ENCODE assay signal across 9 mouse cellular contexts in genomic region chr16:77643036-77643870, GRCm38 (mm10). TPM values are rescaled to one million over a fixed set of nuclear protein-coding genes. Genes with fewer than 3 reads are reported as not detected.
DNase-seq lines count a peak whose midpoint lies in the region; ATAC-seq and TF ChIP-seq lines count a peak whose summit lies in the region.
"Had no signal": no experiment of that assay in that cellular context is flagged by ENCODE, and none has a peak within 500 bp of the region (broad histone marks: within the 10 kb centered on the region; RNA-seq: fewer than 3 reads in every experiment).

No protein-coding gene starts in this region.

- no peak for TF ChIP-seq CTCF in embryonic fibroblast, embryonic 13.5 days (IDR thresholded peaks at IDR 0.05; ENCODE audit: borderline replicate concordance, insufficient read depth, low read length)
- no peak for TF ChIP-seq CTCF in lung, postnatal 0 days (IDR thresholded peaks at IDR 0.05)

- TF ChIP-seq POLR2A in embryonic fibroblast, embryonic 13.5 days (IDR thresholded peaks at IDR 0.05; ENCODE audit: low read depth, low read length), result no peak

- H3K27ac ChIP-seq in embryonic fibroblast, embryonic 13.5 days (ENCODE audit: insufficient read depth, low read length), result peak overlapping the region; percentile 96
- peak overlapping the region; percentile 54; the same call in 1 of the 2 replicates for H3K27ac ChIP-seq in lung, postnatal 0 days (ENCODE audit: low read length)

- DNase-seq in kidney, adult 18-20 months, result peak; percentile 16
- DNase-seq in kidney, adult 9 months, result no peak
- DNase-seq in heart, postnatal 10 days, result peak; percentile 32 to 39
- DNase-seq in layer of hippocampus, adult 9-10 months (ENCODE audit: low spot score), result peak; percentile 62
- peak; percentile 80 for DNase-seq in lung, postnatal 0 days (ENCODE audit: low spot score)
- DNase-seq in right cerebral cortex, postnatal 4 days, result peak; percentile 63
- DNase-seq in gastrocnemius, postnatal 36 days, result no peak

- H3K4me3 ChIP-seq in embryonic fibroblast, embryonic 13.5 days (ENCODE audit: insufficient read depth, low read length), result peak overlapping the region; percentile 40
- peak overlapping the region; percentile 50 for H3K4me3 ChIP-seq in lung, postnatal 0 days (ENCODE audit: low read depth, low read length)

- H3K27me3 ChIP-seq in lung, postnatal 0 days (replicated peaks; ENCODE audit: insufficient read depth, low read length), result no peaks in the 10 kb centered on the region

- WGBS in lung, postnatal 0 days, result 66% methylated on average over 14 of the region's 14 CpGs

- peak overlapping the region; percentile 50 for H3K9ac ChIP-seq in lung, postnatal 0 days (replicated peaks; ENCODE audit: low read depth)

- ATAC-seq in lung, postnatal 0 days, result peak; percentile 34; the same call in 1 of the 2 replicates

- H3K36me3 ChIP-seq in lung, postnatal 0 days (ENCODE audit: insufficient read depth, low read length), result no peaks in the 10 kb centered on the region

- H3K4me1 ChIP-seq in embryonic fibroblast, embryonic 13.5 days (ENCODE audit: control insufficient read depth, insufficient read depth, low read length), result peaks cover 5% of the 10 kb centered on the region
- H3K4me1 ChIP-seq in lung, postnatal 0 days (ENCODE audit: insufficient read depth, low read depth, low read length), result no peaks in the 10 kb centered on the region

- TF ChIP-seq EP300 in lung, postnatal 0 days (IDR thresholded peaks at IDR 0.05), result no peak

- intact Hi-C loops in heart, postnatal 10 days (cut with DNase I), result loop anchor here (10.0 kb wide), 1 partner anchor 952 kb away; no protein-coding TSS in a partner anchor
- intact Hi-C loops in gastrocnemius, postnatal 36 days (cut with DNase I), result no loop called here

- peak overlapping the region; percentile 77 for H3K4me2 ChIP-seq in lung, postnatal 0 days (replicated peaks; ENCODE audit: low read depth, low read length)

- no peaks in the 10 kb centered on the region for H3K9me3 ChIP-seq in lung, postnatal 0 days (ENCODE audit: low read length)

RNA-seq across cellular contexts. Expression of gene Gm11146, which starts 41.4 kb away (rescaled TPM):
- polyA plus RNA-seq in embryonic fibroblast, embryonic 13.5 days (2011; ENCODE audit: insufficient read length, low read depth, missing spikeins), result not detected in 2 replicates
- not detected for total RNA-seq in heart, postnatal 10 days (2021)
- not detected in 2 replicates for polyA plus RNA-seq in lung, postnatal 0 days (2015; fragmentation: Nextera tagmentation; extraction: Ambion mirVana)
- not detected for total RNA-seq in gastrocnemius, postnatal 36 days (2021)
- polyA plus RNA-seq: large intestine, adult 2 months had no signal

Comparison
In these comparisons a context has a peak if more than half of its experiments do, and no peak if none do; other contexts are left out.
1. DNase-seq: peak in kidney, adult 18-20 months (single experiment), heart, postnatal 10 days (2 of 2), layer of hippocampus, adult 9-10 months (single experiment), lung, postnatal 0 days (single experiment) and right cerebral cortex, postnatal 4 days (single experiment); none in kidney, adult 9 months (single experiment) and gastrocnemius, postnatal 36 days (0 of 2).